Mouse (Mus musculus): Measurements from ENCODE around the gene Nkain2.

Nkain2 gene

DNA sequence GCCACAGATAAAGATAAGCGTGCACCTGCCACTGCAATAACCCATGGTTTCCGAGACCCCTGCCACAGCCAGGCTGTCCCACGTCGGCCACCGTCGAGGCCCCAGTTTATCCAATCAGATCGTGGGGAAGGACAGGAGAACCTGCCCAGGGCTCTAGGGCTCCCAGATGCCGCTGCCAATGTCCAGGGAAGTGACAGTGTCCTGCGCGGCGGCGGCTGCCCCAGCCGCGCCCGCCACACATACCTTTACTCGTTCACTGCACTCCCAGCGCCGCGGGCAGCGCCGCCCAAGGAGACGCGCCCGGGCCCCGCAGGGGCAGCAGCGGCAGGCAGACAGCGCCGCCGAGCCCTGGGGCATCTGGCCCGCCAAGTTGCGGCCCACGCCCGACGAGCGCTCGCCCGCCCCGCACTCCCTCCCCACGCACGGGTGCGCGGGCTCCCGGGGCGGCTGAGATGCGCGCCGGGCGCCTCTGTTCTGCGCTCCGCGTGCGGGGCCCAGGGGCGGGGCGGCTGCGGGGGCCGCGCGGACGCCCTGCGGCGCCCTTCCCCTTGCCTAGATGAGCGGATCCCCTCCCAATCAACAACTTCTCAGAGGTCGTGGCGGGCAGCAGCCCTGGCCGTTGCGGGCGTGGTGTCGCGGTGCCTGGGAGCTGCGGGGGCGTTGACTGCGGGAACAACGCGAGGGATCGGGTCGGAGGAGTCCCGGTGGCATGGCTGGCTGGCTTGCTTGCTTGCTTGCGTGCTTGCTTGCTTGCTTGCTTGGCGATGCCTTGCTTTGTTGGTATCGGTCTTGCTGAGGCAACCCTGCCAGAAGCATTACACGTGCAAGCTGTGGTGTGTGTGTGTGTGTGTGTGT lies at the start of gene Nkain2:
Nkain2 (minus strand) TSS at position 811 of the 855 bp plus-strand sequence.
- under 1% methylated on average over 78 of the region's 81 CpGs for WGBS

DNA sequence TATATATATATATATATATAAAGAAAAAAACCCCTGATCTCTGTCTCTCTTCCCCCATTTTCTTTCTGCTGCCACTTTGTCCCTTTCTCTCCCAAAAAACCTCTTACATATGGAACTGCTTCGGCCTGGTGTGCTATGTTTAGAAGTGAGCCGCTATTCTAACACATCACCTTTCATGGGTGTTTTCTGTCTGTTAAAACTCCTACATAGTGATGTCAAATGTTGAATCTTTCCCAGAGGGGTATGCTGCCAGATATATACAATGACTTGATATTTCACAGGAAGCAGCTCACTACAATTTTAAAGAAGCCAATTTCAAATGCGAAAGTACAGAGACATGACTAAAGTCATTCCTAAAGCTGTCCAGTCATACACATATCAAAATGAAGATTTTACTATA lies 49.6 kb upstream of the Nkain2 start:
- WGBS = 46% methylated on average over 3 of the region's 3 CpGs

DNA sequence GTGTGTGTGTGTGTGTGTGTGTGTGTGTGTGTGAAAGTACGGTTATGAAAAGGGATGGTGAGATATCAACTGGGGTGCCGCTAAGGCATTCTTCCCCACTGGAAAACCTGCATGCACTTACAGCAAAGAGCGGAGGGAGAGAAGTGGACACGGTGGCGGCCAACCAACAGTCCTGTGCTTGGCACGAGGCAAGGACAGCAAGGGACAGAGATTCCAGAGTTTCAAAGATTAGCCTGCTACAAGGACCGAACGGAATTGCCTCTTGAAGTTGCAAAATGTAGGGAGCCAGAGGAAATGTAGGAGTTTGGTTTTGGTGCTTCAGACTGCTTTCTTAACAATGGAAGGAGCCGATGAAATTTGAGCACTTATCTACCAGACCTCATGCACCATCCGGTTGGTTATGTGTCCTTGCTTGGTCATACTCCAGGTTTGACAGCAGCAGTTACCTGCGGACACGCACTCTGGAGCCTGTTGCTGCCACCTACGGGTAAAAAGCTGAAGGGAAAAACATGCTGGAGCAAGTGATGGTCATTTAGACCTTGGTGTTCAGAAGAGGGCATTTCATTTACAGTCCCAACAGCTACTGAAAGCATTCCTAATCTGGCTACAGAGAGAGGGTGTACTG lies 357 bp upstream of the Nkain2 start:
- 1% methylated on average over 13 of the region's 13 CpGs for WGBS

DNA sequence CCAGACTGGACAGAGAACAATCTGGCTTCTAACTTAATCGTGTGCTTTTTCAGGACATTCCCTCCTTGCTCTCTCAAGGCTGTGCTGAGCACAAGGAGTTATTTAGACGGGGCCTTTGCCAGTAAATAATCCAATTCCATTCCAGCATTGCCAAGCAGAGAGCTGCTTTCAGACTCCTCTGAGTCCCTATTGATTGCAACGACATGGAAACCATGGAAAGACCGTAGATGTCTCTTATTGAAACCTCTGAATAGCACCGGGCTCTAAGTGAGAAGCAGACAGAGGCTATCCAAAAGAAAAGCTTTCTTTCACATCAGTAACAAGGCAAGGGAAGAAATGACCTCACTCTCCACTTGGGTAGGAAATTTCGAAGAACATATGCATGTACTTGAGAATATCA lies 8.3 kb downstream of the Nkain2 start:
- 44% methylated on average over 6 of the region's 6 CpGs for WGBS

DNA sequence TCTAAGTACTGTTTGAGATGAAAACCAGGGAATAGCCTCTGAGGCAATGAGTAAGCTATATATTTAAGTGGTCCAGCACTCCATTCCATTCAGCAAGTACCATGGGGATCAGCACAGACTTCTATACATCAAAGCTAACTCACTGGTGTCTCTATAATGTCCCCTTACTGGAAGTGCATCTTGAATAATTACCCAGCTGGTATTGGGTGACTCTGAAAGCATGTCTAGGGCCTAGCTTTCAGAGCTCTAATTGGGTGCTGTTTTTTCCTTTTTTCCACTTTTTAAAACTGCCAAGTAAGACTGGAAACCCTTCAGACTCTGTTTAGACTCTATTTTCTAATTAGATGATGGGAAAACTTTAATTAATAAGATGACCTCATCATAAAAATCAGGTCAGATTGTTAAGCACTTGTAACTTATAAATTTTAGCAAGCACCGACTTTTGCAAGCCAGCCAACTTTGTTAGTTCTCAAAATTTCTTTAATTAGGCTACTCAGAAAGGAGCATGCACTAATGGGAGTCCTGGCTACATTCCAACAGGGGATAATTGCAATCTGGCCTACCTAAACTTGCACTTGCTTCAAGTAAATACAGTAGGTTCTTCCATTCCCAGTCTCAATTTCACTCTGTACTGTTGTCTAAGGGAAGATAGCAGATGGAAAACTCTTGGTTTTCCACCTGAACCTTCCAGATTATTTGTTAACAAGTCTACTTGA lies 19.4 kb downstream of the Nkain2 start:
- 38% methylated on average over 1 of the region's 1 CpGs for WGBS

DNA sequence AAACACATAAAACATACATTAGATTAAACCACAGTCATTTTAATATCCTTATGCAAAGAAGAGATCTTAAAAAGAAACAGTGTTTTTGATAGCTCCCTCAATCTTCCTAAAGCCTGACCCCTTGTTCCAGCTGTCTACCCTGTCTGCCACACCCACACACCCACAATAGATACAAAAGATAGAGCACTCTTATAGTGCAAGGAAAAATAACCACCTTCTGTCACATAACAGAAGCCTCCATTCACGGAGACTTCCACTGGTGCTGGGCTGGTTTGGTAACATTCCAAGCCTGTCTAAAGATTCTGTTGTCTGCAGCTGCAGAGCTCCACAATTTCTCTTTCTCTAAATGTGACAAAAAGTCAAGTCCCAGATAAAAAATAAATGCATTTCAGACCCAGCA lies 20.7 kb downstream of the Nkain2 start:
- WGBS = 13% methylated on average over 1 of the region's 1 CpGs

DNA sequence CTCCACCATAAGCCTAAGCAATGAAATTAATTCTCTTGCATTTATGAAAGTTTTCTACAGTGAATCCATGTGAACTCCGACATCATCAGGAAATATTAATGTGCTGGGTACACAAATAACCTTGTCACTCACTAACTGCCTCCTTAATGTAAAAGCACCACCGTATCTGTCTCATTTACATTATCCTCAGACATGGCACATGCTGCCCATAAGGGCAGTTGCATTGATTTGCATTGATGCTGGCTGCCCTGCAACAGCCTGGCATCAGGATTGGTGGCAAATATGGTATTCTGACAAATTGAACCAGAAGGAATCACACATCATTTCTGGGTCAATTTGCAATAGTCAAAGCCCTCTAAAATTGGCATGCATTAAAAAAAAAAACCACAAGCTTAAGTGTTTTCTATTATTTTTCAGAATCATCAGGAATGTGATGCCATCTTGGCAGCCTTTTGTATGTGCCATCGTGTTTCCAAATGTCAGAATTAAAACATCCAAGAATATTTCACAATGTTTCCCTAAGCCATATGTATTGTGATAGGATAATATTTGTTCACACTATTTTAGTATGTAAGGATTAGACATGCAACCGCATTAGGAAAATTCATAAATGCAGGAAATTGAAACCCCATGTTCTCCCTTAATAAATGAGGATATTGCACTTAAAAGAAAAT lies 74.9 kb downstream of the Nkain2 start:
- WGBS = 69% methylated on average over 4 of the region's 4 CpGs

DNA sequence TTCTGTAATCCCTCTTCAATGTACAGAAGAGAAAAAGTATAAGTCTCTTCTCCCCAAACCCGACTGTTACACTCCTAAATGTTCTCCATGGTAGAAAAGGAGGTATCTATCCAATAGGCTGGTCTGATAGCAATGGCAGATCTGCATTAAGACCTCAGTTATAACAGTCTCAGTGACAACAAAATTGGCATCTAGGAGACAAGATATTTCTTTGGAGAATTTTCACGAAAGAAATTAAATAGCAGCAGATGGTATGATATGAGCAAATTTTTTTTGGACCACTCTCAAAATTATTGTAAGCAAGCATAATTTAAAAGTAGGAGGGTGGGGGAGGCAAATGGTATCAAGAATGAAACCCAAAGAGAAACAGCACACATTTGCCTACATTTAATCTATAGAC lies 94.0 kb downstream of the Nkain2 start:
- WGBS = 40% methylated on average over 2 of the region's 2 CpGs

DNA sequence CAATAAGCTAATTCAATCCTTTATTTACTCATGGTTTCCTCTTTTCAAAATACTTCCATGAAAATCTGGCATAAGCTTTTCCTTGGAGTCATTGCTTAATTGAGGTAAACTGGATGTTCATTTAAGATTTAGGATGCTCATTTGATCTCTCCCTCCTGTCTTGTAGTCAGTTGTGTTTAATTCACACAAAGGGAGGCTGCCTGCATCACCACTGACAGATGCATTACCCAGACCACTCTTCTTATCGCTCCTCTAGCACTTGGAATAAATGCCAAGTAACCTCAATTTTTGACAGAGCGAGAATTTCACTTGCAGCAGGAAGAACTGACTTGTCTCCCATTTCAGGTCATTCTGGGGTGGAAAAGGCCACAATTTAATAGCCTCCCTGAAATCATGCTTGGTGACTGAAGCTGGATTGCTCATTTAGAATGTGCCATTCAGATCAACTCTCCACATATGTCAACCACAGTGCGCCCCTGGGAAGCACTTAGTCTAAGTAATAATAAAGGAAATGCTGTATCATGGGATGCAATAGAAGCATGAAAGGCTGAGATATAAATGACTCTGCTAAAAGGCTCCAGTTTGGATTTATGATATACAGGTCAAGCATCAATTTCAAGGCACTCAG lies 107.4 kb downstream of the Nkain2 start:
- 81% methylated on average over 3 of the region's 3 CpGs for WGBS

DNA sequence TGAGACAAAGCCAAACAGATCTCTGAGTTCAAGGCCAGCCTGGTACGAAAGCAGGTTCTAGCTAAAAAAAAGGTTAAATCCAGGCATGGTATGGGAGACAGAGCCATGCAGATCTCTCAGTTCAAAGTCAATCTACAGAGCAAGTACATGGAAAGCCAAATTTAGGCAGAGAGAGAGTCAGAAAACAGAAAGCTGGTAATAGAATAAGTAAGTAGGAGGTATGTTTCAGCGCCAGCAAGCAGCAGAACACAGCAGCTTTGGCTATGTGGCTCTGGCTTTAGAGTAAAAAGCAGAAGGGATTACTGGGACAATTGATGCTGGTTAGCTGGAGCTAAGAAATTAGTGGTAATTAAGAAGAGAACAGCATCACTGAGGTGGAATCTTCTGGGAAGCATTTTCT lies 151.3 kb downstream of the Nkain2 start:
- 48% methylated on average over 2 of the region's 2 CpGs for WGBS

DNA sequence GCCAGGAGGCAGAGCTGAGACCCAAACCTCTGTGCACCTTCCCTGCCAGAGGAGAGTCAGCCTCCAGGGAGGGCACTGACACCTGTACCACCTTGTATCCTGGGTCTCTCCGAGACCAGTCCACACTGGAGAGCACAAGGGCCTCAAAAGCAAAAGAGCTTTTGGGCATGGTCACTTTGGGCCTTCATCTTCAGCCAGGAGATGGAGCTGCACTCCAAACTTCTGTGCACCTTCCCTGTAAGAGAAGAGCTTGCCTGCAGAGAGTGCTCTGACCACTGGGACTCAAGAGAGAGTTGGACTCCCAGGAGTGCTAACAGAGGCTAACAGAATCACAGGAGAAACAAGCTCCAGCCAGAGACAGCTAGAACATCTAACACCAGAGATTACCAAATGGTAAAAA lies 183.7 kb downstream of the Nkain2 start:
- WGBS = 76% methylated on average over 1 of the region's 1 CpGs

DNA sequence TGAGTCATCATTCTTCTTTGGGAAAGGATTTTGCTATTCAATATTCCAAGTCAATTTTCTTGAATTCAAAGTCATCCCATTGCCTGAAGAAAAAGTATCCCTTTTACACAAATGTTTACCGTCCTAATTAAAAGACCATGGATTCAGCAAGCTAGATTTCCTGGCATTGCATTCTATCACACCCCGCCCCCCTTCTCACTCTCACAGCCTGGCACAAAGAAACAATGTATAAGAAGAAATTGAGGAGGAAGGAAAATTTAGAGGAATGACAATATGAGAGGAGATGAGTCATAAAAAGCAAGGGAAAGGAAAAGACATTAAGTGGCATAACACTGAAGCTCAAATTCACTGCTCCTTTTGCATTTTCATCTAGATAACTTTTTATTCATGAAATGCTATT lies 193.6 kb downstream of the Nkain2 start:
- 54% methylated on average over 2 of the region's 2 CpGs for WGBS

DNA sequence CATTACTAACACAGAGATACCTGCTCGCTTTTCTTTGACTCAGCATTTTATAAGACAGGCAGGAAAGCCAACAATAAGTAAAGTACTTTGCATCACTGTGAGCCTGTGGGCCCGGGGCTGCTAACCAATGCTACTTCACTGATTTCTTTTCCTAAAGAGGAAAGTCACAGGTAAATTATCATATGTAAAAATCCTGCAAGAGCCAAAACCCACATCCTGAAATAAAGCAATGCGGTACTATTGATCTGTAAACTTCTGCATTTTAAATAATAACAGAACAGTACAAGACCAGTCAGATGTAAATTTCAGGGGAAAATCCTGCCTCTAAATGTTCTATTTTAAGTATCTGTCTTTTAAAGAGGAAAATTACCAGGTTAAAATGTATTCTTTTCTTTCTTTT lies 250.0 kb downstream of the Nkain2 start:
- WGBS = 84% methylated on average over 3 of the region's 3 CpGs

DNA sequence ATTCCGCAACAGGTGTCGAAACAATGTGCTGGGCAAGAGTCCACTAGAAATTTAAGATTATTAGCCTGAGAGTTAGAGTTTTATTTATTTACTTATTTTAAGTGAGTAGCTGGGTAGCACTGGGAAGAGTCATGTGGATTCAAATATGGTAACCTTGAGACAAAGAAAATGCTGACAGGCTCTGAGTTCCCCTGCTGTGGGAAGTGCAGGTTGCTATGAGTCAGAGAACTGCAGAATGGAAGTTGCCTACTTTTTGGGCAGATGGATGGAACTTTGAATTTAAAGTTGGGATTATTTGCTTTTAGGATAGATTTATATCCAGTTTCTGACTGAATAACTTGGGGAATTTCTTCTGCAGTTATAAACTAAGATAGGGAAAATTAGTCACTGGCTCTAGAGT lies 259.2 kb downstream of the Nkain2 start:
- 78% methylated on average over 2 of the region's 2 CpGs for WGBS

DNA sequence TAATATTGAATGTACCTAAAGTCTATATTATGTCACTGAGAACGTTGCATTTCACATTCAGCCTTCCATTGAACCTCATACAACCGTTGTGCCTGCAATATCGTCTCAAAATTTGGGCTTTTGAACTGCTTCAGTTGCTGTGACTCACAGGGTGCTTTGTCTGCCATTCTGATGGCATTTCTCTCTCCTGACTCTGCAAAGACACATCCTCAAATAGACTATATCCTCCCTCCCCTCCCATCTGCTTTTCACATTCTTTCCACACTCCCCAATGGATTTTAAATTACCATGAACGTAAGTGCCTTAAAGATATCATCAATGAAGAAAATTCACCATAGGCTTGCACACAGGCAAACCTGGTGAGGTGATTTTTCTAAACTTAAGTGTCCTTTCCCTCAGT lies 287.5 kb downstream of the Nkain2 start:
- WGBS = 42% methylated on average over 4 of the region's 4 CpGs

DNA sequence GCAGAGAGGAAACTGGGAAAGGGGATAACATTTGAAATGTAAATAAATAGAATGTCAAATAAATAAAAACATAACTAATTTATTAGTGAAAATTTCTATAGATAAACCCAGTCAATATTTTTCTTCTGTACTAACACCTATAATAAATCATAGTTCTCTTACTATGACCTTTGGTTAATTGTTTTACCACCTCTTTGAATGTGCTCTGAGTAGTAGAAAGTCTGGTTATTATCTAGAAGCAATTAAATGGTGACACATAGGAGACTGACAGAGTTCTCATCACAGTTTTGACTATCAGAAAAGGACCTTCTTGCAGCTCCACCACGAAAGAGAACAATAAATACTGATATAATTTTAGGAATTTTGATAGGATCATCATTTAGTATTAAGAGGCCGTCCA lies 295.3 kb downstream of the Nkain2 start:
- WGBS = 82% methylated on average over 2 of the region's 2 CpGs

DNA sequence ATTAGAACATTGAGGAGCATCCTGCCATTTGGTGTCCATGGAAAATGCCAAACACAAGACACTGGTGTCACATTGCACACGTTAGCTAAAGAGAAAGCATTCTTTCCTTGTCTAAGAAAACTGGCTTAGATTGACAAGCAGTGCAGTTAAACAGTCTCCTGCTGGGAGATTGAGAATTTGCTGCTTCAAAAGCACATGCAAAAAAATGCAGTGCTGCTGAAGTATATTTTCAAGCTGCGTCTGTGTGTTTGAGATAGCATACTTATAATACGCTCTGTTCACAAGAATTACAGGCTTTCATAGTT lies 313.0 kb downstream of the Nkain2 start:
- WGBS = 46% methylated on average over 3 of the region's 3 CpGs

DNA sequence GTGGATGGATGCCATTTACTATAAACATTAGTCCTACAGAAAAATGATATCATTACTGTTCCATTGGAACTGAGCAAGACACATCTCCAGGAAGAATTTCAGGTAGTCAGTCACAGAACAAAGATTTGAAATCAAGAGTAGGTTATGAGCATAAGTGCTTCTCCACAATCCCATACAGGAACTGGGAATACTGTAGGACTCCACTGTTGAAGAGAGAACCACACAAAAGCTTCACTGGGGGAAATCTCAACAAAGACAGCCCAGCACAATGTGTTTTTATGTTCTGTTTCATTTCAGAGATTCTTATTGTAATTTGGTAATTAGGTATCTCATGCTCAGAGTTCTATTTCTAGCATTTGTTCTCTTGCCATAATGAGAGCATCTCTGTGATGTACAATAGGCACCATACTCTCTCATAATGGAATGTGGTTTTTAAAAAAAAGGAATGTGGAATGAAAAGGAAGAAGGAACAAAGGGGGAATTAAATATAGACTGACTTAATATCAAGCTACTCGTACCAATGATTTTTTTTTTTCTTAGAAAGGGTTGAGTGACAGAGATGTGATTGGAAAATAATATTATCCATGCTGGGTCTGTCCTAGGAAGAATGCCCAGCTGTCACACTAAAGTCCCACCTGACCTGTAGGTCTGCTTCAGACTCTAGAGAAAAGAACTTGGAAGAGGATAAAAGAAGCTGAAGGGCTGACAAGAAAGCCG lies 313.5 kb downstream of the Nkain2 start:
- 50% methylated on average over 2 of the region's 2 CpGs for WGBS

DNA sequence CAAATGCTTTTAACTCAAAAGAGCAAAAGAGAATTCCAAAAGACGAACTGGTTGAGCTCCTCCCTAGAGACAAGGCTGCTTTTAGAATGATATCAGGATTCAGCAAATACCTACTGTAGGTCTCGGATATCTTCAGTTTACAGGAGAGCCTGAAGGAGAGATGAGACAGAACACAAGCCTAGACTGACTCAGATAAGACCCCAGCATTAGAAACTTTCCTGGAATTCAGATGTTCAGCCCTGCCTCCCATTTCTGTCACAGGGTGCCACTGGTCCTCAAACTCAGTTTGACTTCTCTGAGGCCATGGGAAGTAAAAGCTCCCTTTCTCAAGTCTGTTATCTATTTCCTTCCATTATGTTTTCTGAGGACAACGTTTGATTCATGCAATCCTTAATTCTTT lies 332.6 kb downstream of the Nkain2 start:
- WGBS = 67% methylated on average over 3 of the region's 3 CpGs

DNA sequence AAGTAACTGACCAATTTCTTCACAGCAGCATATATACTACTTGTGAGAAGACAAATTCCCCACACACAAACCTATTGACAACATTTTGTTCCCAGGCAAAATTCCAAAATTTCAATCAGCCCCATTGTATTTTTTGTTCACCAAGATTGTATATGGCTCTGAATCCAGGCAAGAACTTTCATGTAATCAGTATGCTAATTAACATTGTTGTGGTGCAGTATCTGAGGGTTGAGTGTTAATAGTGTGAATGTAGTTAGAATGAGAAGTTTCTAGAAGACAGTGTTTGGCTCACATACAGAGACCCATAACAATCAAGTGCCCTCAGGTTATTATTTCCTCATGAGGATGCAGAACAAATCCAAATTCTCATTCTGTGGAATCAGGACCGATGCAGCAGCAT lies 354.2 kb downstream of the Nkain2 start:
- 65% methylated on average over 1 of the region's 1 CpGs for WGBS

DNA sequence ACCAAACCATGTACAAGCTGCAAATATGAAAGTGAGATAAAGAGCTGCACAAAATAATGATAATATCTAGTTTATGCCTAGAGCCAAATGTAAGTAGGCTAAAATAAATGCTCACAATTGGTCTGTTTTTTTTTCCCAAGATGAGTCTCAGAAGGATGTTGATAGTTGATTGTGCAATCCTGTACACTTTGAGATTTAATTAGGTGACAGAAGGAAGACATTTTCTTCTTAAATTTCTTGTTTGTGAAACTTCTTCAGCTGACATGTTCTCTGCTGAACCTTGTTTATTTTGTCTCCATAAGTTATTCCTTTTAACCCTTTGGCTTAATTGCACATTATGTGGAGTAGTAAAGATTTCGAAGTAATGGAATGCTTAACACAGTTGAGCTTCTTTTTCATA lies 379.4 kb downstream of the Nkain2 start:
- WGBS = 85% methylated on average over 1 of the region's 1 CpGs

Data from cerebral cortex, adult 2 months (tissue).